Mouse (Mus musculus): ENCODE data around the gene Gm28038.

Gm28038 gene

DNA sequence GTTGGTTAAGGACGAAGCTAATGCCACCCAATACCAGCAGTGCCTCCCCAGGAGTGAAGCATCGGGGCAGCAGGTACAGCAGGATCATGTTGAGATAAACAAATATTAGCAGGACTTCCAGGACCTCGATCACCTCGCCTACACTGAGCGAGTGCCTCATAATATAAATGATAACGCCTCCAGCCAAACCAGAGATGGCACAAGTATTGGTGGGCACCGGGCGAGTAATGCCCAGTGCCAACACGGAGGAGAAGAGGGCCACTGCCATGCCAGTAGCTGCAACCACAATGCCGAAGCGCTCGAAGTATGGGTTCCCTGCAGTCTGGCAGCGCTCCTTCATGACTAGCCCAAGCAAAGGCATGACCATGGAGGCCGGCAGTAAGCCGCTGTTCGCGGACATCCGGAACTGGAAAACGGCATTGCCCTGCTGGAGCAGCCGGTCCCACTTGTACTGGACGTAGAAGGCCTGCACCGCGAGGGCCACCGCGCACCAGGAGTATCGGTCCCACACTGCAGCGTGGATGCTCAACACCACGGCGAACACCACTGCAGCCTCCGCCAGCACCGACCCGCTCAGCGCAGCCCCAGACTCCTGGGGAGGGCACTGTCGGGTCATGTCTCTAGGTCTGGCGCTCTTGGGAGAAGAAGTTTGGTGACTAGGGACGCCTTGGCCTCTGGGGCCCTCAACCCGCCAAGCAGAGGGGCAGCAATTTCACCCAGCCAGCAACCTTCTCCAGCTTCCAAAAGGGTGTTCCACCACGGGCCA, 4.8 kb downstream of the Gm28038 start:
- DNase-seq (ENCODE audit: low read depth, low spot score) = no peak

DNA sequence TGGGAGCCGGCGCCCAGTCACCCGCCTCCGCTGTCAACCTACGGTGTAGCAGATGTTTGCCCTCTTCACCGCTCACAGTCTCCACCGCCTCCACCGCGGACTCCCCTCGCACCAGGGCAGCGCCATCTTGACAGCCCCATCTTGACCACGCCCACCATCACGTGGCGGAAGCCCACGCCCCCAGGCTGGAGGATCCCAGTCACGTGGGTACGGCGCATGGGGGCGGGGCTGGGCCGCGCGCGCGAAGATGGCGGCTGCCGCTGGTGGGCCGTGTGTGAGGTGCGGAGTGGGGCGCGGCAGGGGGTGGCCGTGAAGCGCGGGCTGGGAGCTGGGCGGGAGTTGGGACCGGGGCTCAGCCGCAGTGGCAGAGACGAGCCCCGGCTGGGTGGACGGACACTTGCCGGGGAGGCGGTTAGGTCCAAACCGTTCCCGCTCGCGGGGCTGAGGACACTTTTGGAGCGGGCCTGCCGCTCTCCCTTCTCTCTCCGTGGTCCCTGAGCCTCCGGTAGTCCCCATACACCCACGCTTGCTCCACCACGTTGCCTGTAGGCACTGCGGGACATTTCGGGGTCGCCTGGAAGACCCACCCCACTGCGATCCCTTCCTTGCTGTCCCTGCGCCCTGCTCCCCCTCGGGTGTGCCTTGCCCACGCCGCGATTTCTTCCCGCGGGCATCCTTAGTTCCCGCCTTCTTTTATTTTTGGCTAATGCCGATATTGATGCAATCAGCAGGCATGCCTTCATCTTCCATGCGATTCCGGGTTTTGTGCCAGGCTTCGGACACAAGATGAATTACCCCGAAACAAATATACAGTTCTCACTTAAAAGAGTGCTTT, 5.6 kb downstream of the Gm28038 start, which contains the start of the genes Dolk and Nup188:
Gene Dolk, minus strand, starts transcription at position 143 of the 835 bp plus-strand sequence.
Gene Nup188, plus strand, starts transcription at position 206 of the 835 bp plus-strand sequence.
- peak; percentile 95 for DNase-seq (ENCODE audit: low read depth, low spot score)

DNA sequence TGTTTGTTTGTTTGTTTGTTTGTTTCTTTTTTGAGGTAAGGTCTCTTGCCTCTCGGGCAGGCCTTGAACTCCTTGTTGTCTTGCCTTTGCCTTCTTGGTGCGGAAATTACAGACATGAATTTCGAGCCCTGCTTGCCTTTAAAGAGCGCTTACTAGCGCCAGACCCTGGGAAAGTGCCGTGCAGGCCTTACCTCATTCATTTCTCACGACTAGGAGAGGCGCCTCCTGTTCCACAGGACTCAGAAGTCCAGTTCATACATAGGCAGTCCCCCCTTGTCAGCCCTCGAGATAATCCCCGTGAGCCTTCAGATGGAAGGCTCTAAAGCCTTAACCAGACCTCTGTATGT, 6.2 kb downstream of the Gm28038 start:
- DNase-seq (ENCODE audit: low read depth, low spot score) = peak; percentile 53

DNA sequence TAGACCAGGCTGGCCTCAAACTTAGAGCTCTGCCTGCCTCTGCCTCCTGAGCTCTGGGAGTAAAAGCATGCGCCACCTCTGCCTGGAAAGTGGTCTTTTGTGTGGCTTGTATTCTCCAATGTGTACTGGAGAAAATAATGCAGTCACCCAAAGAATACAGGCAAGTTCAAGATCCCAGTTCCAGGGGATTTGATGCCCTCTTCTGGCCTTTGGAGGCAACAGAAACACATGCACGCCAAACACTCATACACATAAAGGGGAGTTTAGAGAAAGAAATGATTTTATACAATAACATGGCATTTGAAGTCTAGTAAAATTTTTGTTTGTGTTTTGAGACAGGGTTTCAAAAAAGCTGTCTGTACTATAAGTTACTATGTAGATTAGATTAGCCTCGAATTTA, 18.7 kb downstream of the Gm28038 start:
- no peak for DNase-seq (ENCODE audit: low read depth, low spot score)

DNA sequence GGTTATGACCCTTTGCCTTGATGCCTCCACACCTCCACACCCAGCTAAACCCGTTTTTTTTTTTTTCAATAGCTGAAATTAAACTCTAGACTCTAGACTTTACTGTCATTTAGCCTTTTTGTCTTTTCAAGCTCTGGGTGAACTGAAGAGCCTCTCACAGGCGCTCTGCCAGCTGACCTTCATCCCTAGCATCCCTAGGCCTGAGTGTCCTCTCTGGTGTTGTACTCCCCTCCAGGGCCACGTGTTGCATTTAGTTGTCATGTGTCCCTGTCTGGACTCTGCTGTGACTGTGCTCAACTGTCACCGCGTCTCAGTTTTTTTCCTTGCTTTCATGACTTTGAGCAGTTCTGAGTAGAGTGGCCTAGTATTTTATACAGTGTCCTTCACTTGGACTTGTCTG, 19.1 kb downstream of the Gm28038 start:
- DNase-seq (ENCODE audit: low read depth, low spot score) = no peak

DNA sequence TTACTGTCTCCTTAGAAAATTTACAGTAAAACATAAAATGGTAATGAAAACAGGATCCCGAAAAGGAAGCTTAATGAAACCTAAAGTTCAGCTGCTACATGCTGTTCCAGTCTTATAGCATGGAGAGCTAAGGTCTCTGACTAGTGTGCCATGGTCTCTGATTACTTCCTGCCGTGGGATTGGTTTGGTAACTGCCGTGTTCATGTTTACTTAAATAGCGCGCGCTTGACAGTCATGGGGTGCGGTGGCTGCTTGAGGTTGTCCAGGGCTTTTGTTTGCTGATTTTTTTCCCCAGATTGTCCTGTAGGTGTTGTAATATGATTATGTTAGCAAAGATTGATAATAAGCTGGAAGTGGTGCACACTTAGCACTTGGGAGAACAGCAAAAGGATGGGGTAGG, 25.2 kb downstream of the Gm28038 start:
- DNase-seq (ENCODE audit: low read depth, low spot score) = no peak

DNA sequence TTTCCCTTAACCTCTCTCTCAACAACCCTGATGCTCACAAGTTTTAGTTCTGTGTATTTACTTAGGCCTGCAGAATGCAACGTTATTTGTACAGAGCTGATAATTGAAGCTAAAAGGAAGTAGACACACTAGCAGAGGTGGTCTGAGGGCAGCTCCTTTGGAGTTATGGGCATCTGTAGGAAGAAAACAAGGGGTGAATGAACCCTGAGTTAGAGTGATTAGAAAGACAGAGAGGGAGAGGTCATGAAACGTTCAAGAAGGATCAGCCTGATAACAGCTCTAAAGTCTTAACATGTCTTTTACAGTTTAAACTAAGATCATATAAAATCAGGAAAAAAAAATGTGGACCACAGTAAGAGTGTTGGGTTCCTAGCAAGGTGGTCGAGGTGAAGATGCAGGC, 28.5 kb downstream of the Gm28038 start:
- DNase-seq (ENCODE audit: low read depth, low spot score) = no peak

DNA sequence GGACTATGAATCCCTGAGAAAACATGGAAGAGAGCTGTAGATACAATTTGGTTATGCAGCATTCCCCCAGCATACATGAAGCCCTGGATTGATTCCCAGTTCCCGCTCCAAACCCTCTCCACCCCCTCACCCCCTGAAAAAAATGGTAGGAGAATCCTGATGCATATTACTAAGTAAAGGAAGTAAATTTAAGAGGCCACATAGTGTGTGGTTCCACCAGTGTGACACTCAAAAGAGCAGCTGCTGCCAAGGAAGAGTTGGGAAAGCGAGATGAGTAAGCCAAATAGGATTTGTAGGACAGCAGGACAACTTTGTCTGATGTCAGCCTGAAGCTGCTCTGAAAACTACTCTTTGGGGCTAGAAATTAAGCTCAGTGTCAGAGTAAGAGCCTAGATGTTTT, 30.6 kb downstream of the Gm28038 start:
- no peak for DNase-seq (ENCODE audit: low read depth, low spot score)

DNA sequence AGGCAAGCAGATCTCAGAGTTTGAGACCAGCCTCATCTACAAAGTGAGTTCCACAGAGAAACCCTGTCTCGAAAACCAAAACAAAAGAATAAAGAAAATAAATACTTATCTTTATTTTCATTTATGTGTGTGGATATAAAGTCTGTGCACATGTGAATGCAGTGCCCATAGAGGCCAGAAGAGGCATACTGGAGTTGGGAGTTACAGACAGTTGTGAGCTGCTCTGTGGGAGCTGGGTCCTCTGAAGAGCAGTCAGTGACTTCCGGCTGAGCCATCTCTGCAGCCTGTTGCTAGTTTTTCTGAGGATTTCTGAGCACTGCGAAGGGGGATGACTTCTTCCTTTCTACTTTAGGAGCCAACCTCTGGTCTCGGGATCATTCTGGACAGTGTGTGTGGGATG, 35.3 kb downstream of the Gm28038 start:
- peak; percentile 46 for DNase-seq (ENCODE audit: low read depth, low spot score)

DNA sequence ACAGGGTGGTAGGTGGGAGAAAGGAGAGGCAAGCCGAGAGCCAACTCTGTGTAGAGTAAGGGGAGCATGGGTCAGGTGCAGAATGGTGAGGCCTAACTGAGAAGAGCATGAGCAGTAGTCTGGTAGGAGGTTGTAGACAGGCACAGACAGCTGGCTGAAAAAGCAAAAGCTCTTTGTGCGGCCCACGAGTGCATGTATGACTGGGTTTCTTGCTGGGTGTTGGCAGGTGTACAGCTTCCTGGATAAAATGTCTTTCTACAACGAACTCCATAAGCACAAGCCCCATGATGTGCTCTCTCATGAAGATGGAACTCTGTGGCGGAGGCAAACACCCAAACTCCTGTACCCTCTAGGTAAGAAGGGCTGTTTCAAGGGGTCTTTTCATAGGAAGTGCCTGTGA, 36.1 kb downstream of the Gm28038 start:
- no peak for DNase-seq (ENCODE audit: low read depth, low spot score)

DNA sequence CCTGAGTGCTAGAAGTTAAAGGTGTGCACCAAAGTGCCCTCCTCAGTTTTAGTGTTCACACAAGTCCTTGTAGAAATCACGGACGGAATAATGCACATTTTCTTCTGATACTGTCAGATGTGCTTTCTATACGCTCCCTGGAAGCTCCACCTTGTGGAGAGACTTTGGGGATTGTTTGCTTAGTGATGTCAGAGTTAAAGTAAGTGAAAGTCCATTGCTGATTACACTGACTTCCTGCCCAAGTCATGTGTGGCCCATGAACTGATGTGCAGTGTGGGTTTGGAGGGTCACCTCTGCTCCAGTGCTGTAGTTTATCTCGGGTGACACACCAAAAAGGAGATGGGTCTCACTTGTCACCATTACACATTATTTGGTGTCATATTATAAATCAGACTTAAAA, 38.4 kb downstream of the Gm28038 start:
- DNase-seq (ENCODE audit: low read depth, low spot score) = no peak

DNA sequence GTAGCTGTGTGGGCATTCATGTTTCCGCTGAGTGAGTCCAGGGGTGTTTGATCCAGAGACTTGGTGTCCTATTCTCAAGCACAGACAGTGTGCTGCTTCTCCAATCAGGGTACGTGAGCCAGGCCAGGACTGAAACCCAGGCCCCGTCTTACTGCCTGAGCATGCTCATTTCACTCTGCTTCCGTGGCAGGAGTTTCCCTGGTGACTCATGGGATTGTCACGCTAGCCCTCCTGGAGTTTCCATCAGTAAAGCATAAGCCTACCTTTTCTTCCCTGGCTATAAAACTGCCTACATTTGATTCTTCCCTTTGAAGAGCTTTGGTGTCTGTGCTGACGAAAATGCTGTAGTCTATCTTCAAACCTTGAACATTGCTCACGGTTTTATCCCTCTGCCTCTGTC, 42.3 kb downstream of the Gm28038 start:
- no peak for DNase-seq (ENCODE audit: low read depth, low spot score)

DNA sequence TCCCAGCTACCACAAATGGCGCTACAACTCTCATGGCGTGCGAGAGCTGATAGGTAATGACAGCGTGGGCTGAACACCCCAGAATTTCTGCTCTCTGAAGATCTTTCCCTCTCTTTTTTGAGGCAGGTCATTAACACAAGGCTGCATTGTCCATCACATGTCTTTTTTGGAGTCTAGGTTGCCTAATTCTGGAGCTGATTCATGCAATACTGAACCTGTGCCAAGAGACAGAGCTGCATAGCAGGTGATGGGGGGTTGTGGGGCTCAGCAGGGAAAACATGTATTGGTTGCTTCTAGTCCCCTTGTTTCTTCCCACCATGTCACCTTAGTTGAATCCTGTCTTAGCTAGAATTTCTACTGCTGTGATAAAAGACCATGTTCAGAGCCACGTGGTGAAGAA, 44.5 kb downstream of the Gm28038 start:
- DNase-seq (ENCODE audit: low read depth, low spot score) = no peak

DNA sequence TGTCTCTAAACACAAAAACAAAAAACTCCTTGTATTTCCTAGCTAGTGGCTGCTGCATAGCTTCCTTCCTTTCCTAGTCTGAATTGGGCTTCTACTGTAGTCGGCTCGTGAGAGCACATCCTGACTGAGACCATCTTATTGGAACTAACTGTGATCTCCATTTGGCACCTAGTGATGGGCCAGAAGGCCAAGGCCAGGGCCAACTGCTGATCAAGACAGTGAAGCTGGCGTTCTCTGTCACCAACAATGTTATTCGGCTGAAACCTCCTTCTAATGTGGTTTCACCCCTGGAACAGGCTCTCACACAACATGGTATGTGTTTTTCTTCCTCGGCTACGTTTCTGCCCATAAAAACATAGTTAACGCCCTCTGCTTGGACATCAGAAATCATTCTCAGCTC, 46.4 kb downstream of the Gm28038 start:
- no peak for DNase-seq (ENCODE audit: low read depth, low spot score)

DNA sequence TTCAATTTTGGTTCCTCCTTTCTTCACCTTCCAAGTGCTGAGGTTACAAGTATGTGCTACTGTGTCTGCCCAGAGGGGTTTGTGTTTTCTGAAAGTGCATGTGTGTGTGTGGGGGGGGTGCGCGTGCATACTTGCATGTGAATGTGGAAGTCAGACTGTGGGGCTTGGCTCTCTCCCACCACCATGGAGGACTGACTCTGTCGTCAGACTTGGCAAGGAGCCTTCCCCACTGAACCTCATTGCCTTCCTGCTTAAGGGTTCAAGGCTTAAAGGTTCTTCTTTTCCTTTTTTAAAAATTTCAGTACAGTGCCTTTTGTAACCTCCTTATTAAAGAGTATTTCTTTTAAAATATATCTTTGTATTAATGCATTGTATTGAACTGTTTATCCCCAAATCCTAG, 47.9 kb downstream of the Gm28038 start:
- DNase-seq (ENCODE audit: low read depth, low spot score) = no peak

DNA sequence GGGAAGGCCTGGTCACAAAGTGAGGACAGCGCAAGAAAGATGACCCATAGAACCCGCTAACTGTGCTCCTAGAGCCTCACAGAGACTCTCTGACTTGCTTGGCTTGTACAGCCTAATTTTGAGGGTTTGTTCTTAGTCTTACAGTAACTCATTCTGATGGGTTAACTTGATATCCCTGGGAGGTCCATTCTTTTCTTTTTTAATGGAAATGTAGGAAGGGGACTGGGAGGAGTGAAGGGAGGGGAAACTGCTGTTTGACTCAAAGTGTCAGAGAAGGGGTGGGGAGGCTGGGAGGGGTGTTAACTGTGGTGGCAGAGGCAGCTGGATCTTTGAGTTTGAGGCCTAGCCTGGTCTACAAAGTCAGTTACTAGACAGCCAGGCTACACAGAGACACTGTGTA, 54.5 kb downstream of the Gm28038 start:
- peak; percentile 90 for DNase-seq (ENCODE audit: low read depth, low spot score)

DNA sequence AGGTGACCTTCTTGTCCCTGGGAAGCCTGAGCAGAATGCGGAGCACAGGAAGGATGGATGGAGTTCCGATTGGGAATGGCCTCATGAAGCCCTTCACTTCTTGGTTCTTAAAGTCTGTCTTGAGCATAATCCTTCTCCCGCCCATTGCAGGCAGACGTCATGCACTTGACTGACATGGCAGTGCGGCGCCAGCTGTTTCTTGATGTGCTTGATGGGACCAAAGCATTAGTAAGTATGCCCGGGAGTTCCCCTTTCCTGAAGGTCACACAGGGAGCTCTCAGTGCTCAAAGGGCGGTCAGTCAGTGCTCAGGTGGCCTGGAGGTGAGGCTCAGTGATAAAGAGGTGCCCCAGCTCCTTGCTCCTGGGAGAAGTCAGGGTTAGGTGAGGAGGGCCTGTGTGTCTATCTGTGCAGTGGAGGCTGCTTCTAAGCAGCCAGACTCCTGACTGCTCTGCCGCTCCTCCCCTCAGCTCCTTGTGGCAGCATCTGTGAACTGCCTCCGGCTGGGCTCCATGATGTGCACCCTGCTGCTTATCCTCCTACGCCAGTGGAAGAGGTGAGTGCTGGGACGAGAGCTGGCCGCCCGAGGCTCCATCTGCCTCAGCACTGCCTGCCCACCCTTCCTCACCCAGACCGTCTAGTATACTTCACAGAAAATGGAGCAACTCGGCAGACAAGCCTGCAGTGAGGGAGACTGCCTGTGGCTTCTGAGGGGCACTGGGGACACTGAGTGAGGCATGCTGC, 55.5 kb downstream of the Gm28038 start:
- DNase-seq (ENCODE audit: low read depth, low spot score) = peak; percentile 75

DNA sequence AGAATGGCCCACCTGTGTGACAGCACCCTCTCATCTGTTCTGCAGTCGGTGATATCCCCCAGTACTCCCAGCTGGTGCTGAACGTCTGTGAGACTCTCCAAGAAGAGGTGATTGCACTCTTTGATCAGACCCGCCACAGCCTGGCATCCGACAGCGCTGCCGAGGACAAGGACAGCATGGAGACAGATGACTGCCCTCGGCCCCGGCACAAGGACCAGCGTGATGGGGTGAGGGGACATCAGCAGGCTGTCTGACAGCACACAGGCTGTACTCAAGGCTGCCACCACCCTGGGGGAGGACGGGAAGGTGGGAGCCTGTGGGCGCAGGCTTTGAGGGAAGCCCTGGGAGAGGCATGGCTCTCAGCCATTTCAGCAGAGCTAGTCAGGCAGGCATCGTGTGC, 56.3 kb downstream of the Gm28038 start:
- DNase-seq (ENCODE audit: low read depth, low spot score) = no peak

DNA sequence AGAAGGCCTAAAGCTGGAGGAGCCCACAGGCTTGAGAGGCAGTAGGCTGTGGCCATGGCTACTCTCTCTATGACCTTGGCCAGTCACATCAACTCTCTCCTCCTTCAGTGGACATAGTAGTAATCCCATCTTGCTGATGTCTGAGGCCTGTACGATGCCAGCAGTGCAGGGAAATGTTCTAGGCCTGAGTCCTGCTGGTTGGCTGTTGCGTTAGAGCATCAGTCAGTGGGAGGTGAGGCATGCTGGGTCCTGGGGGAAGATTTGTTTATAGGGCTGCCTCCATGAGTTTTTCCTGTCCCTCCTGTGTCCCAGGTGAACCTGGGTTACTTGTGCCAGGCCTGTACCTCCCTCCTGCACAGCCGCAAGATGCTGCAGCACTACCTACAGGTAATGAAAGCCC, 61.2 kb downstream of the Gm28038 start:
- no peak for DNase-seq (ENCODE audit: low read depth, low spot score)

DNA sequence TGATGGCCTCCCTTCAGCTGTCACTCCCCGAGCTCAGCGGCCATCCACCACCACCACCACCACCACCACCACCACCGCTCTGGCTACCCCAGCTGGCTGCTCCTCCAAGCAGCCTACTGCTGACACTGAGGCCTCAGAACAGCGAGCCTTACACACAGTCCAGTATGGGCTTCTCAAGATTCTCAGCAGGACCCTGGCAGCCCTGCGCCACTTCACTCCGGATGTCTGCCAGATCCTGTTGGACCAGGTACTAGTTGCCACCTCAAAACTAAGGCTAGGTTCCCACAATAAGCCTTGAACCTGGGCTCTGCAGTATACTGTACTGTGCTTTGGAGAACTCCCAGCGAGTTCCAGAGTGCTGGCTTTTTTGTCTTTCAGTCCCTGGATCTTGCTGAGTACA, 61.7 kb downstream of the Gm28038 start:
- DNase-seq (ENCODE audit: low read depth, low spot score) = no peak

DNA sequence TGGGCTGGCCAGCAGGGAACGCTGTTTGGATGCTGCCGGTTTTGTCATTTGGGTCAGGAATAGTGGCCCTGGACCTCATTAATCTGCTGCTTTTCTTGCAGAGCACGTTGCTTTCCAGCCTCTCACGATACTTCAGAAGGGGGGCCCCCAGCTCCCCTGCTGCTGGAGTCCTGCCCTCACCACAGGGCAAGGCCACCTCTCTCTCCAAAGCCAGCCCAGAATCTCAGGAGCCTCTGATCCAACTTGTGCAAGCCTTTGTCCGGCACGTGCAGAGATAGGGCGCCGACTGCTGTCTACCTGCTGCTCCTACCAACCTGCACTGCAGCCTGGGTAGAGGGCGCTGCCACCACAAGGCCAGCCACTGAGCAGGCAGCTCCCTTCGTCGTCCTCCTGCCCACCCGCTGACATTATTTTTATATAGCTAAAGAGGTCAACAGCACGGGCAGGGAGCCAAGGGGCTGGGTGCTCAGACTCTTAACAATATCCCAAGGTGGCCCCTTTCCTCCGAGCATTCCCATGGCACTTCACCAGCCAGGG, 62.8 kb downstream of the Gm28038 start:
- no peak for DNase-seq (ENCODE audit: low read depth, low spot score)
